Mouse (Mus musculus) brain, embryonic 14.5 days (tissue): Measurements from ENCODE around the gene Iqcj.

Experiments used
- CTCF ChIP-seq: fragments of 200-500 bp; IDR thresholded peaks from 2 replicates; pipeline ENCODE4 v1.5.1; 2012; ENCODE audit warnings: inconsistent platforms, mild to moderate bottlenecking, moderate library complexity, borderline replicate concordance; ENCODE audit not compliant: insufficient read depth, insufficient read length; ENCODE audit errors: extremely low read depth
- POLR2A ChIP-seq: fragments of 200-500 bp; IDR thresholded peaks from 2 replicates; pipeline ENCODE4 v1.6.1; 2012; ENCODE audit warnings: mild to moderate bottlenecking, inconsistent platforms, borderline replicate concordance; ENCODE audit not compliant: poor library complexity, insufficient read depth, insufficient read length, severe bottlenecking; ENCODE audit errors: extremely low read depth

GRCm38 (mm10) chr3:68015786-68016185, 123.8 kb downstream of the Iqcj start:
- TF ChIP-seq CTCF (no peak), POLR2A (no peak)
